In genomic region chr13:116310463-116310765, GRCm38 (mm10) we compare ENCODE assay signal across 8 mouse cellular contexts. TPM values are rescaled to one million over a fixed set of nuclear protein-coding genes. Genes with fewer than 3 reads are reported as not detected.
A peak's percentile ranks its signal among the peaks of the same experiment; 100 is the strongest.
DNase-seq lines count a peak whose midpoint lies in the region; ATAC-seq lines count a peak whose summit lies in the region.

No protein-coding gene starts in this region.

- H3K9ac ChIP-seq in liver, embryonic 12.5 days, result no peak overlapping the region
- peak overlapping the region; percentile 61 for H3K9ac ChIP-seq in forebrain, embryonic 12.5 days
- H3K9ac ChIP-seq in neural tube, embryonic 15.5 days (replicated peaks), result no peak overlapping the region

- ATAC-seq in liver, embryonic 12.5 days, result no peak
- ATAC-seq in forebrain, embryonic 12.5 days (ENCODE audit: low FRiP score), result no peak
- no peak for ATAC-seq in neural tube, embryonic 15.5 days (ENCODE audit: low FRiP score)

- 2% methylated on average over 9 of the region's 9 CpGs for WGBS in liver, embryonic 12.5 days (ENCODE audit: insufficient replicate concordance)
- 0% methylated on average over 9 of the region's 9 CpGs for whole genome bisulfite sequencing in forebrain, embryonic 12.5 days
- under 1% methylated on average over 9 of the region's 9 CpGs for WGBS in limb, embryonic 10.5 days
- under 1% methylated on average over 9 of the region's 9 CpGs for whole genome bisulfite sequencing in neural tube, embryonic 15.5 days

- H3K27ac ChIP-seq in liver, embryonic 12.5 days, result no peak overlapping the region
- H3K27ac ChIP-seq in forebrain, embryonic 12.5 days, result 0 out of 2 replicates have a peak overlapping the region, but pooled peaks have one; percentile 21
- no peak overlapping the region for H3K27ac ChIP-seq in limb, embryonic 10.5 days
- no peak overlapping the region for H3K27ac ChIP-seq in neural tube, embryonic 15.5 days (replicated peaks)

- H3K4me2 ChIP-seq in liver, embryonic 12.5 days, result peak overlapping the region; percentile 72; the same call in 1 of the 2 replicates
- H3K4me2 ChIP-seq in forebrain, embryonic 12.5 days, result peak overlapping the region; percentile 83
- H3K4me2 ChIP-seq in neural tube, embryonic 15.5 days, result no peak overlapping the region

- H3K9me3 ChIP-seq in liver, embryonic 12.5 days (replicated peaks), result no peaks in the 10 kb centered on the region
- H3K9me3 ChIP-seq in forebrain, embryonic 12.5 days, result no peaks in the 10 kb centered on the region
- no peaks in the 10 kb centered on the region for H3K9me3 ChIP-seq in limb, embryonic 10.5 days (replicated peaks)
- H3K9me3 ChIP-seq in neural tube, embryonic 15.5 days (replicated peaks), result no peaks in the 10 kb centered on the region

- peaks cover 8% of the 10 kb centered on the region; the same call in 1 of the 2 replicates for H3K4me1 ChIP-seq in liver, embryonic 12.5 days
- H3K4me1 ChIP-seq in forebrain, embryonic 12.5 days, result peaks cover 10% of the 10 kb centered on the region; the same call in 1 of the 2 replicates
- H3K4me1 ChIP-seq in limb, embryonic 10.5 days, result peaks cover 28% of the 10 kb centered on the region
- H3K4me1 ChIP-seq in neural tube, embryonic 15.5 days, result peaks cover 9% of the 10 kb centered on the region

- H3K27me3 ChIP-seq in liver, embryonic 12.5 days (replicated peaks), result peaks cover 92% of the 10 kb centered on the region
- peaks cover 83% of the 10 kb centered on the region for H3K27me3 ChIP-seq in forebrain, embryonic 12.5 days
- H3K27me3 ChIP-seq in limb, embryonic 10.5 days (ENCODE audit: low read depth, poor library complexity, severe bottlenecking), result peaks cover 93% of the 10 kb centered on the region
- H3K27me3 ChIP-seq in neural tube, embryonic 15.5 days (replicated peaks), result peaks cover 74% of the 10 kb centered on the region

- H3K4me3 ChIP-seq in liver, embryonic 12.5 days, result peak overlapping the region; percentile 52; the same call in 1 of the 2 replicates
- peak overlapping the region; percentile 54 for H3K4me3 ChIP-seq in forebrain, embryonic 12.5 days (replicated peaks)
- H3K4me3 ChIP-seq in limb, embryonic 10.5 days, result peak overlapping the region; percentile 71
- peak overlapping the region; percentile 43; the same call in 1 of the 2 replicates for H3K4me3 ChIP-seq in neural tube, embryonic 15.5 days (replicated peaks)

- DNase-seq in liver, result no peak
- peak; percentile 47 for DNase-seq in limb, embryonic 10.5 days (ENCODE audit: low spot score)
- DNase-seq in right cerebral cortex, postnatal 14 days, result no peak
- DNase-seq in spleen, postnatal 10 days (ENCODE audit: low spot score in 2 of 2), result no peak
- no peak for DNase-seq in right cerebral cortex, adult 2 months (ENCODE audit: low spot score in 2 of 2)

- no peaks in the 10 kb centered on the region for H3K36me3 ChIP-seq in liver, embryonic 12.5 days
- H3K36me3 ChIP-seq in forebrain, embryonic 12.5 days (replicated peaks), result no peaks in the 10 kb centered on the region
- no peaks in the 10 kb centered on the region for H3K36me3 ChIP-seq in limb, embryonic 10.5 days
- no peaks in the 10 kb centered on the region for H3K36me3 ChIP-seq in neural tube, embryonic 15.5 days

RNA-seq across cellular contexts. Expression of gene Isl1, which starts 0.9 kb away (rescaled TPM):
- polyA plus RNA-seq in liver, embryonic 12.5 days (2016; fragmentation: Nextera tagmentation; extraction: Ambion mirVana), result 0.99 and 1.6 TPM in 2 replicates
- 65.6 and 74.4 TPM in 2 replicates for polyA plus RNA-seq in forebrain, embryonic 12.5 days (2016; fragmentation: Nextera tagmentation; extraction: Ambion mirVana)
- polyA plus RNA-seq in limb, embryonic 10.5 days (2016; fragmentation: Nextera tagmentation; extraction: Ambion mirVana), result 11.4 and 13.3 TPM in 2 replicates
- 48.5 and 50.6 TPM in 2 replicates for polyA plus RNA-seq in neural tube, embryonic 15.5 days (2015; fragmentation: Nextera tagmentation; extraction: Ambion mirVana)
